Mouse (Mus musculus): ENCODE results near the gene Carns1. TPM values are rescaled to one million over a fixed set of nuclear protein-coding genes. Genes with fewer than 3 reads are reported as not detected.

The Carns1 gene
- polyA plus RNA-seq, 1 experiment from 2014 or later = 4.2 TPM

- Histone ChIP-seq H3K4me1 (peaks cover 36% of the 10 kb centered on the region), H3K9ac (replicated peaks) (peak overlapping the region; percentile 55), H3K27me3 (peaks cover 54% of the 10 kb centered on the region), H3K4me3 (peak overlapping the region; percentile 52), H3K27ac (replicated peaks) (no peak overlapping the region), H3K36me3 (no peaks in the 10 kb centered on the region), H3K9me3 (no peaks in the 10 kb centered on the region), H3K4me2 (replicated peaks) (peak overlapping the region; percentile 99)
- 0 out of 2 replicates have a peak, but pooled peaks have one; percentile 38 for ATAC-seq (replicated peaks)
- under 1% methylated on average over 72 of the region's 81 CpGs for WGBS
Measured at GRCm38 (mm10) chr19:4214771-4215450, 39.6 kb upstream of the Carns1 start.

GRCm38 (mm10) chr19:4214071-4214770 lies 38.9 kb upstream of the Carns1 start, which contains the start of the genes Clcf1 and AC109138.7:
TSS of gene Clcf1 (plus strand) at chr19:4214238.
TSS of gene AC109138.7 (plus strand) at chr19:4214357.
- ATAC-seq (replicated peaks) = peak; percentile 57
- no peak within 1 kb of the TSS for H3K27ac ChIP-seq (replicated peaks)
- peak within 1 kb of the TSS; percentile 52 for H3K4me3 ChIP-seq
- no peaks in the 10 kb centered on the region for H3K36me3 ChIP-seq
- peak within 1 kb of the TSS; percentile 99 for H3K4me2 ChIP-seq (replicated peaks)
- H3K4me1 ChIP-seq = peaks cover 32% of the 10 kb centered on the region
- WGBS = 1% methylated on average over 43 of the region's 49 CpGs
- H3K9ac ChIP-seq (replicated peaks) = peak within 1 kb of the TSS; percentile 55
- H3K9me3 ChIP-seq = no peaks in the 10 kb centered on the region
- peaks cover 54% of the 10 kb centered on the region for H3K27me3 ChIP-seq

GRCm38 (mm10) chr19:4213524-4213974 lies 38.3 kb upstream of the Carns1 start:
- no peak overlapping the region for H3K9ac ChIP-seq (replicated peaks)
- no peak for ATAC-seq (replicated peaks)
- H3K9me3 ChIP-seq = no peaks in the 10 kb centered on the region
- H3K4me3 ChIP-seq = peak overlapping the region; percentile 52; the same call in 1 of the 2 replicates
- H3K36me3 ChIP-seq = no peaks in the 10 kb centered on the region
- H3K4me2 ChIP-seq (replicated peaks) = no peak overlapping the region; the same call in 1 of the 2 replicates
- H3K4me1 ChIP-seq = peaks cover 32% of the 10 kb centered on the region
- no peak overlapping the region for H3K27ac ChIP-seq (replicated peaks)
- peaks cover 54% of the 10 kb centered on the region for H3K27me3 ChIP-seq
- WGBS = 6% methylated on average over 9 of the region's 9 CpGs

GRCm38 (mm10) chr19:4211891-4212588 lies 36.8 kb upstream of the Carns1 start:
- WGBS = 23% methylated on average over 4 of the region's 4 CpGs
- Histone ChIP-seq H3K4me3 (no peak overlapping the region), H3K9ac (replicated peaks) (no peak overlapping the region), H3K27ac (replicated peaks) (no peak overlapping the region), H3K4me2 (replicated peaks) (no peak overlapping the region), H3K36me3 (no peaks in the 10 kb centered on the region), H3K4me1 (peaks cover 30% of the 10 kb centered on the region), H3K9me3 (no peaks in the 10 kb centered on the region), H3K27me3 (peaks cover 49% of the 10 kb centered on the region)
- ATAC-seq (replicated peaks) = no peak

GRCm38 (mm10) chr19:4208563-4208962 lies 33.3 kb upstream of the Carns1 start:
- no peak overlapping the region for H3K9ac ChIP-seq (replicated peaks)
- H3K27ac ChIP-seq (replicated peaks) = no peak overlapping the region
- H3K4me2 ChIP-seq (replicated peaks) = no peak overlapping the region
- peaks cover 5% of the 10 kb centered on the region for H3K4me1 ChIP-seq
- ATAC-seq (replicated peaks) = no peak
- no peaks in the 10 kb centered on the region for H3K36me3 ChIP-seq
- no peaks in the 10 kb centered on the region for H3K9me3 ChIP-seq
- no peak overlapping the region for H3K4me3 ChIP-seq
- H3K27me3 ChIP-seq = peaks cover 18% of the 10 kb centered on the region
- 71% methylated on average over 5 of the region's 5 CpGs for WGBS

- Histone ChIP-seq H3K4me1 (peaks cover 5% of the 10 kb centered on the region), H3K27ac (replicated peaks) (no peak overlapping the region), H3K27me3 (peaks cover 8% of the 10 kb centered on the region), H3K9ac (replicated peaks) (no peak overlapping the region), H3K4me2 (replicated peaks) (no peak overlapping the region), H3K9me3 (no peaks in the 10 kb centered on the region), H3K36me3 (no peaks in the 10 kb centered on the region), H3K4me3 (no peak overlapping the region)
- WGBS = 2% methylated on average over 2 of the region's 2 CpGs
- peak; percentile 32; the same call in 1 of the 2 replicates for ATAC-seq (replicated peaks)
Measured at GRCm38 (mm10) chr19:4206971-4207370, 31.7 kb upstream of the Carns1 start.

- Histone ChIP-seq H3K4me1 (peaks cover 21% of the 10 kb centered on the region), H3K9me3 (no peaks in the 10 kb centered on the region), H3K27ac (replicated peaks) (no peak overlapping the region), H3K4me3 (no peak overlapping the region), H3K36me3 (no peaks in the 10 kb centered on the region), H3K9ac (replicated peaks) (no peak overlapping the region), H3K27me3 (no peaks in the 10 kb centered on the region; the same call in 1 of the 2 replicates), H3K4me2 (replicated peaks) (no peak overlapping the region)
- ATAC-seq (replicated peaks) = no peak
- WGBS = 68% methylated on average over 3 of the region's 4 CpGs
Measured at GRCm38 (mm10) chr19:4204889-4205288, 29.6 kb upstream of the Carns1 start.

GRCm38 (mm10) chr19:4203604-4204326 lies 28.5 kb upstream of the Carns1 start:
- Histone ChIP-seq H3K9ac (replicated peaks) (no peak overlapping the region), H3K4me3 (no peak overlapping the region), H3K4me1 (peaks cover 21% of the 10 kb centered on the region), H3K4me2 (replicated peaks) (no peak overlapping the region), H3K9me3 (no peaks in the 10 kb centered on the region), H3K27me3 (no peaks in the 10 kb centered on the region; the same call in 1 of the 2 replicates), H3K27ac (replicated peaks) (no peak overlapping the region), H3K36me3 (0 out of 2 replicates have a peak, but pooled peaks cover 3% of the 10 kb centered on the region)
- no peak for ATAC-seq (replicated peaks)
- 62% methylated on average over 13 of the region's 13 CpGs for WGBS

- Histone ChIP-seq H3K4me2 (replicated peaks) (no peak overlapping the region), H3K9me3 (no peaks in the 10 kb centered on the region), H3K27ac (replicated peaks) (no peak overlapping the region), H3K4me1 (peaks cover 21% of the 10 kb centered on the region), H3K27me3 (no peaks in the 10 kb centered on the region; the same call in 1 of the 2 replicates), H3K9ac (replicated peaks) (no peak overlapping the region), H3K36me3 (0 out of 2 replicates have a peak, but pooled peaks cover 3% of the 10 kb centered on the region), H3K4me3 (no peak overlapping the region)
- WGBS = 68% methylated on average over 3 of the region's 3 CpGs
- ATAC-seq (replicated peaks) = no peak
Measured at GRCm38 (mm10) chr19:4203148-4203547, 27.9 kb upstream of the Carns1 start.

- WGBS = 27% methylated on average over 7 of the region's 7 CpGs
- Histone ChIP-seq H3K27ac (replicated peaks) (no peak overlapping the region), H3K9me3 (no peaks in the 10 kb centered on the region), H3K4me1 (peaks cover 21% of the 10 kb centered on the region), H3K4me2 (replicated peaks) (peak overlapping the region; percentile 97), H3K4me3 (peak overlapping the region; percentile 60), H3K36me3 (peaks cover 4% of the 10 kb centered on the region; the same call in 1 of the 2 replicates), H3K27me3 (no peaks in the 10 kb centered on the region; the same call in 1 of the 2 replicates), H3K9ac (replicated peaks) (peak overlapping the region; percentile 73)
- ATAC-seq (replicated peaks) = no peak
Measured at GRCm38 (mm10) chr19:4202149-4202548, 26.9 kb upstream of the Carns1 start.

GRCm38 (mm10) chr19:4201291-4201909 lies 26.1 kb upstream of the Carns1 start, which contains the start of gene Rad9a:
TSS of gene Rad9a (minus strand) at chr19:4201662.
- Histone ChIP-seq H3K9me3 (no peaks in the 10 kb centered on the region), H3K27me3 (no peaks in the 10 kb centered on the region; the same call in 1 of the 2 replicates), H3K36me3 (peaks cover 11% of the 10 kb centered on the region; the same call in 1 of the 2 replicates), H3K9ac (replicated peaks) (peak within 1 kb of the TSS; percentile 73), H3K4me3 (peak within 1 kb of the TSS; percentile 60), H3K27ac (replicated peaks) (peak within 1 kb of the TSS; percentile 59; the same call in 1 of the 2 replicates), H3K4me1 (peaks cover 21% of the 10 kb centered on the region), H3K4me2 (replicated peaks) (peak within 1 kb of the TSS; percentile 97)
- ATAC-seq (replicated peaks) = peak; percentile 85
- WGBS = under 1% methylated on average over 34 of the region's 34 CpGs
